Comparison of ENCODE assay signal across 18 mouse cellular contexts in the genomic region with DNA sequence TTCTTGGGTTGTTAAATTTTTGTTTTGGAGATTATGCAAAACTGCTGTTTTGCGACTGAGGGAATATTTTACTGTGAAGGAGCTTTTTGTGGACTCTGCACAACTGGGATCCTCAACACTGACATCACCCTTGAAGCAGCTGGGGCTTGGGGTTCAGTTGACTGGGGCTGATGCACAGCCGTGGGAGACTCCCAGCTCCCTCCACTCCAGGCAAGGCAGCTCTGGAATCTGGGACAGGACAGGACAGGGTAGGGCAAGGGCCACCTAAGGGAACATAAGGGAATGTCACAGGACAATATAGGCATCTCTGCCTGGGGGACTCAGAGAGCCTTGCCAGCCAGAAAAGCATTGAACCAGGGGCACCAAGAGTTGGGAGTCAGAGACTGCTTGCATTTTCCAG. TPM values are rescaled to one million over a fixed set of nuclear protein-coding genes. Genes with fewer than 3 reads are reported as not detected.
DNase-seq lines count a peak whose midpoint lies in the region; ATAC-seq and TF ChIP-seq lines count a peak whose summit lies in the region.
"Had no signal": no experiment of that assay in that cellular context is flagged by ENCODE, and none has a peak within 500 bp of the region (broad histone marks: within the 10 kb centered on the region; RNA-seq: fewer than 3 reads in every experiment).

No protein-coding gene starts in this region.

- 44% methylated on average over 2 of the region's 2 CpGs for WGBS in heart, embryonic 13.5 days
- 20% methylated on average over 2 of the region's 2 CpGs for WGBS in heart, adult 2 months
- WGBS in lung, embryonic 15.5 days, result 11% methylated on average over 2 of the region's 2 CpGs
- 62% methylated on average over 2 of the region's 2 CpGs for WGBS in limb, embryonic 10.5 days
- WGBS in stomach, embryonic 16.5 days, result 27% methylated on average over 2 of the region's 2 CpGs

- no peaks in the 10 kb centered on the region for H3K36me3 ChIP-seq in heart, embryonic 13.5 days
- no peaks in the 10 kb centered on the region for H3K36me3 ChIP-seq in heart, adult 2 months (ENCODE audit: control insufficient read depth, insufficient read depth, low read length)
- no peaks in the 10 kb centered on the region for H3K36me3 ChIP-seq in lung, embryonic 15.5 days
- H3K36me3 ChIP-seq in limb, embryonic 10.5 days, result no peaks in the 10 kb centered on the region
- no peaks in the 10 kb centered on the region for H3K36me3 ChIP-seq in stomach, embryonic 16.5 days (ENCODE audit: control insufficient read depth, insufficient read depth, low read length)
- H3K36me3 ChIP-seq: G1E had no signal

- no peak for ATAC-seq in heart, embryonic 13.5 days (ENCODE audit: extremely low read depth, insufficient number of reproducible peaks, low FRiP score, low TSS enrichment)
- peak; percentile 74 for ATAC-seq in lung, embryonic 15.5 days (ENCODE audit: borderline replicate concordance, extremely low read depth, low FRiP score, low TSS enrichment)
- ATAC-seq in stomach, embryonic 16.5 days (ENCODE audit: insufficient read depth, low FRiP score), result peak; percentile 71; the same call in 1 of the 2 replicates
- ATAC-seq in inflammation-experienced regulatory T-cells, adult 6 months, result no peak
- ATAC-seq: forebrain, embryonic 13.5 days had no signal

- no peak for TF ChIP-seq CTCF in heart, adult 2 months (IDR thresholded peaks at IDR 0.05)

- peaks cover 15% of the 10 kb centered on the region for H3K4me1 ChIP-seq in heart, embryonic 13.5 days
- H3K4me1 ChIP-seq in heart, adult 2 months (ENCODE audit: control insufficient read depth, insufficient read depth, low read length), result peaks cover 7% of the 10 kb centered on the region
- peaks cover 21% of the 10 kb centered on the region for H3K4me1 ChIP-seq in lung, embryonic 15.5 days
- H3K4me1 ChIP-seq in limb, embryonic 10.5 days, result peaks cover 17% of the 10 kb centered on the region
- peaks cover 13% of the 10 kb centered on the region; the same call in 1 of the 2 replicates for H3K4me1 ChIP-seq in stomach, embryonic 16.5 days (ENCODE audit: control insufficient read depth, insufficient read depth, low read length)
- H3K4me1 ChIP-seq: forebrain, embryonic 13.5 days had no signal

- DNase-seq in heart, adult 2 months, result no peak
- DNase-seq in lung, postnatal 25 days (ENCODE audit: low spot score), result no peak
- DNase-seq in limb, embryonic 10.5 days (ENCODE audit: low spot score), result no peak
- no peak for DNase-seq in urinary bladder, postnatal 10 days (ENCODE audit: low spot score)
- DNase-seq: thymus, postnatal 4 days had no signal

- H3K79me2 ChIP-seq in heart, adult 2 months (replicated peaks; ENCODE audit: control insufficient read depth, insufficient read depth, low read length), result no peaks in the 10 kb centered on the region

- TF ChIP-seq EP300 in heart, adult 2 months (IDR thresholded peaks at IDR 0.05; ENCODE audit: insufficient read depth, low read depth, low read length), result no peak

- H3K4me2 ChIP-seq in heart, embryonic 13.5 days, result no peak overlapping the region
- H3K4me2 ChIP-seq in lung, embryonic 15.5 days, result no peak overlapping the region
- H3K4me2 ChIP-seq in stomach, embryonic 16.5 days (ENCODE audit: low read depth, low read length), result no peak overlapping the region
- H3K4me2 ChIP-seq: forebrain, embryonic 13.5 days; hindbrain, embryonic 14.5 days had no signal

- intact Hi-C loops in heart, adult 2 months (cut with DNase I), result no loop called here

- no peak for TF ChIP-seq POLR2A in heart, adult 2 months (IDR thresholded peaks at IDR 0.05; ENCODE audit: insufficient read depth, low read depth, low read length)

- no peak overlapping the region for H3K4me3 ChIP-seq in heart, embryonic 13.5 days
- no peak overlapping the region for H3K4me3 ChIP-seq in heart, adult 2 months
- H3K4me3 ChIP-seq in lung, embryonic 15.5 days, result no peak overlapping the region
- no peak overlapping the region for H3K4me3 ChIP-seq in limb, embryonic 10.5 days
- no peak overlapping the region for H3K4me3 ChIP-seq in stomach, embryonic 16.5 days (replicated peaks; ENCODE audit: low read length)
- H3K4me3 ChIP-seq: forebrain, embryonic 13.5 days; layer of hippocampus, adult 2 months; megakaryocyte, embryonic 14.5 days had no signal

- H3K27me3 ChIP-seq in heart, embryonic 13.5 days (replicated peaks), result peaks cover 95% of the 10 kb centered on the region
- peaks cover 3% of the 10 kb centered on the region; the same call in 1 of the 2 replicates for H3K27me3 ChIP-seq in heart, adult 2 months (ENCODE audit: control insufficient read depth, insufficient read depth, low read length)
- H3K27me3 ChIP-seq in lung, embryonic 15.5 days, result no peaks in the 10 kb centered on the region
- peaks cover 93% of the 10 kb centered on the region for H3K27me3 ChIP-seq in limb, embryonic 10.5 days (ENCODE audit: low read depth, poor library complexity, severe bottlenecking)
- H3K27me3 ChIP-seq in stomach, embryonic 16.5 days (ENCODE audit: control insufficient read depth, insufficient read depth, low read length), result no peaks in the 10 kb centered on the region
- H3K27me3 ChIP-seq: forebrain, embryonic 13.5 days had no signal

- no peak overlapping the region for H3K9ac ChIP-seq in heart, embryonic 13.5 days
- H3K9ac ChIP-seq in heart, adult 2 months (ENCODE audit: low read depth, low read length), result no peak overlapping the region
- no peak overlapping the region for H3K9ac ChIP-seq in lung, embryonic 15.5 days
- H3K9ac ChIP-seq in stomach, embryonic 16.5 days (ENCODE audit: low read length), result no peak overlapping the region
- H3K9ac ChIP-seq: forebrain, embryonic 13.5 days; hindbrain, embryonic 14.5 days had no signal

- H3K27ac ChIP-seq in heart, embryonic 13.5 days (replicated peaks), result 0 out of 2 replicates have a peak overlapping the region, but pooled peaks have one; percentile 13
- no peak overlapping the region for H3K27ac ChIP-seq in heart, adult 2 months
- peak overlapping the region; percentile 89 for H3K27ac ChIP-seq in lung, embryonic 15.5 days
- 0 out of 2 replicates have a peak overlapping the region, but pooled peaks have one; percentile 31 for H3K27ac ChIP-seq in limb, embryonic 10.5 days
- peak overlapping the region; percentile 48; the same call in 1 of the 2 replicates for H3K27ac ChIP-seq in stomach, embryonic 16.5 days (ENCODE audit: low read length)
- H3K27ac ChIP-seq: forebrain, embryonic 13.5 days; hindbrain, embryonic 14.5 days; layer of hippocampus, adult 2 months had no signal

- no peaks in the 10 kb centered on the region for H3K9me3 ChIP-seq in heart, embryonic 13.5 days
- no peaks in the 10 kb centered on the region for H3K9me3 ChIP-seq in lung, embryonic 15.5 days
- no peaks in the 10 kb centered on the region; the same call in 1 of the 2 replicates for H3K9me3 ChIP-seq in limb, embryonic 10.5 days (replicated peaks)
- no peaks in the 10 kb centered on the region for H3K9me3 ChIP-seq in stomach, embryonic 16.5 days (replicated peaks; ENCODE audit: control insufficient read depth, low read length)
- H3K9me3 ChIP-seq: G1E had no signal

RNA-seq across cellular contexts. Expression of a gene that starts 48.5 kb away (rescaled TPM):
- polyA plus RNA-seq in heart, embryonic 13.5 days (2015; fragmentation: Nextera tagmentation; extraction: Ambion mirVana), result 0.17 and 0.18 TPM in 2 replicates
- not detected for total RNA-seq in heart, adult 2 months (2021)
- not detected in 2 replicates for polyA plus RNA-seq in heart, adult 2 months (2012; rRNA removed)
- polyA plus RNA-seq in lung, embryonic 15.5 days (2015; fragmentation: Nextera tagmentation; extraction: Ambion mirVana), result 0.14 TPM in 1 of 2 replicates, not detected in the other
- 0.78 and 0.83 TPM in 2 replicates for polyA plus RNA-seq in limb, embryonic 10.5 days (2016; fragmentation: Nextera tagmentation; extraction: Ambion mirVana)
- 0.24 TPM in 1 of 2 replicates, not detected in the other for polyA plus RNA-seq in stomach, embryonic 16.5 days (2015; fragmentation: Nextera tagmentation; extraction: Ambion mirVana)
- not detected for polyA plus RNA-seq in inflammation-experienced regulatory T-cells, adult 6 months (2017; shearing (Covaris generic))
- total RNA-seq: gastrocnemius, postnatal 4 days; layer of hippocampus, adult 2 months; left cerebral cortex, adult 8-10 months; liver, adult 2 months had no signal
- polyA plus RNA-seq: C2C12; forebrain, embryonic 13.5 days; G1E; liver, adult 2 months had no signal

RNA-seq across cellular contexts. Expression of a gene that starts 50.4 kb away (rescaled TPM):
- 0.33 and 1.1 TPM in 2 replicates for polyA plus RNA-seq in heart, embryonic 13.5 days (2015; fragmentation: Nextera tagmentation; extraction: Ambion mirVana)
- total RNA-seq in heart, adult 2 months (2021), result under 1 TPM in 1 of 2 experiments, not detected in 1; 0.25 TPM
- polyA plus RNA-seq in heart, adult 2 months (2012; rRNA removed), result 0.67 and 0.98 TPM in 2 replicates
- polyA plus RNA-seq in lung, embryonic 15.5 days (2015; fragmentation: Nextera tagmentation; extraction: Ambion mirVana), result 1.6 and 6.6 TPM in 2 replicates
- 0.13 TPM in 1 of 2 replicates, not detected in the other for polyA plus RNA-seq in limb, embryonic 10.5 days (2016; fragmentation: Nextera tagmentation; extraction: Ambion mirVana)
- 1.1 and 1.4 TPM in 2 replicates for polyA plus RNA-seq in stomach, embryonic 16.5 days (2015; fragmentation: Nextera tagmentation; extraction: Ambion mirVana)
- 100 to 1,000 TPM; 537 to 839 (median 722) TPM for polyA plus RNA-seq in inflammation-experienced regulatory T-cells, adult 6 months (2017; shearing (Covaris generic))
- polyA plus RNA-seq: G1E had no signal

Comparison
In these comparisons a context has a peak if more than half of its experiments do, and no peak if none do; other contexts are left out.
1. ATAC-seq: peak in lung, embryonic 15.5 days (single experiment) and stomach, embryonic 16.5 days (single experiment); none in heart, embryonic 13.5 days (single experiment) and inflammation-experienced regulatory T-cells, adult 6 months (single experiment).
2. RNA of a gene that starts 50.4 kb away (polyA plus RNA-seq): 537 to 839 TPM in inflammation-experienced regulatory T-cells, adult 6 months; 1.6 to 6.6 TPM in lung, embryonic 15.5 days, 1.1 to 1.4 TPM in stomach, embryonic 16.5 days, 0.33 to 1.1 TPM in heart, embryonic 13.5 days, 0.67 to 0.98 TPM in heart, adult 2 months and 0.13 TPM in limb, embryonic 10.5 days; every median in the first group is over 10 times any median in the second.